Mouse (Mus musculus): ENCODE data around the gene Cfap97d1. TPM values are rescaled to one million over a fixed set of nuclear protein-coding genes. Genes with fewer than 3 reads are reported as not detected.
A peak's percentile ranks its signal among the peaks of the same experiment; 100 is the strongest.

Cfap97d1 gene
- total and polyA plus RNA-seq, 3 experiments, result not detected

DNA sequence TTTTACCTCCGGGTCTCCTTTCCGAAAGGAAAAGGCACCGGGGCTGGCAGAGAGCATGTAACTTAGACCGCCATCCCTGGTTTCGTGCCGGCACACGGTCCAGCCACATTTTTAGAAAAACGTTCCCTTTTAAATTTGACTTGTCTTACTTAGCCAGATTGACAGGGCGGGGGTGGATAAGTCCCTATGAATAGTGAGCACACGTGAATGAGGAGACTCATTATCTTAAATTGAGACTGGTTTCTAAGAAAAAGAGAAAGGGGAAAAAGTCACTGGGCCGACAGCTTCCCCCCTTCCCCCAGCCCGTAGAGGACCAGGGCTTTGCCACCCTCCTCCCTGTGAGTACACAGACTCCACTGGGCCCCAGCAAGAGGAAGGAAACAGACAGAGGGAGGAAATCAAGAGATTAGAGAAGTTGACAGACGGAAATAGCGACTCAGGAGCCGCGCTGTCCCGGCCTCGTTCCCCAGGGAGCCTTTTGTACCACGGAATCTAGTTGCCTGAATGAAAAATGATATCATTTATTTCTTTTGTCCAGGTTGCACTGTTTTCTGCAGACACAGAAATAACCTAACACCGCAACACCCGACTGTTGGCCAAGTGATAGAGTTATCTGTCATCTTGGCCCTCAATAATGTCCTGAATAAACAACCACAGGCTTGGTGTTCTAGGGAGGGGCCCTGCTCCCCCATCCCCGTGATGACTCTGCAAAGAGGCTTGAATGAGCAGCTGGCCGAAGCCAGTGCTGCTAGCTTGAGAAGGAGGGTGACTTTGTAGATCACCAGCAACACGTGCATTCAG lies 31.3 kb upstream of the Cfap97d1 start (continued):
- no peak for TF ChIP-seq ZKSCAN1 (IDR thresholded peaks at IDR 0.05; ENCODE audit: low read depth, low read length)
- TF ChIP-seq HCFC1 (IDR thresholded peaks at IDR 0.05; ENCODE audit: low read depth, low read length), result no peak
- TF ChIP-seq KAT2A (conservative IDR thresholded peaks at IDR 0.05; ENCODE audit: low read depth, low read length), result no peak
- no peak for TF ChIP-seq JUND (IDR thresholded peaks at IDR 0.05; ENCODE audit: low read depth, low read length)

DNA sequence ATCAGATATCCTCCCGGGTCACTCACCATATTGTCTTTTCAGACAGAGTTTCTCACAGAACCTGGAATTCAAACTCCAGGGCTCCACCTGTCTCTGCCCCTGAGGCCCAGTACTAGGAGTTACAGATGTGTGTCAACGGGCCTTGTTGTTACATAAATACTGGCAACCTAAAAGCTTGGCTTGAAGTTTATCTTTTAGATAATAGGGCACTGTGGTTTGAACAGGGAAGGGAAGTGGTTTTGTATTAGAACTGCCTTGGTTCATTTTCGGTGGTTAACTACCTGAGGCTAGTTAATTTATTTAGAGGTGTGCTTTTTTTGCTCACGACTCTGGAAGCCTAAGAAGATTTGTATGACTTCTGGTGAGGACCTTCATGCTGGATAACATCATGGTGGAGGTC lies 30.6 kb upstream of the Cfap97d1 start:
- peak; percentile 62 for DNase-seq (ENCODE audit: low read depth, low spot score)
- peak; percentile 81 for TF ChIP-seq GATA1 (IDR thresholded peaks at IDR 0.05; ENCODE audit: low read depth, low read length)
- TF ChIP-seq MEF2A (IDR thresholded peaks at IDR 0.05; ENCODE audit: extremely low read depth, insufficient replicate concordance, low read depth, low read length, poor library complexity, severe bottlenecking), result no peak
- no peak for TF ChIP-seq CHD1 (IDR thresholded peaks at IDR 0.05; ENCODE audit: low read depth, low read length)
- peak; percentile 67 to 72; a peak in 3 of 4 replicates for TF ChIP-seq EP300 (IDR thresholded peaks at IDR 0.05; ENCODE audit: low read depth in 1 of 2, low read length in 2 of 2)
- no peak for TF ChIP-seq SMC3 (IDR thresholded peaks at IDR 0.05; ENCODE audit: low read depth, low read length)
- TF ChIP-seq TAL1 (IDR thresholded peaks at IDR 0.05; ENCODE audit: low read length), result no peak
- TF ChIP-seq TCF12 (IDR thresholded peaks at IDR 0.05; ENCODE audit: low read depth, low read length), result peak; percentile 31
- TF ChIP-seq MAX (IDR thresholded peaks at IDR 0.05; ENCODE audit: low read length), result no peak
- no peak for TF ChIP-seq POLR2AphosphoS2 (IDR thresholded peaks at IDR 0.05; ENCODE audit: low read length)
- no peak for TF ChIP-seq ZNF384 (IDR thresholded peaks at IDR 0.05; ENCODE audit: low read depth, low read length)
- no peak for TF ChIP-seq JUND (IDR thresholded peaks at IDR 0.05; ENCODE audit: low read depth, low read length)
- peak; percentile 70 for TF ChIP-seq BHLHE40 (IDR thresholded peaks at IDR 0.05; ENCODE audit: borderline replicate concordance, low read depth, low read length)
- no peak for TF ChIP-seq MAZ (IDR thresholded peaks at IDR 0.05; ENCODE audit: low read depth, low read length)
- TF ChIP-seq NRF1 (IDR thresholded peaks at IDR 0.05; ENCODE audit: insufficient read depth, low read depth, low read length, poor library complexity, severe bottlenecking), result no peak
- no peak for TF ChIP-seq ZC3H11A (IDR thresholded peaks at IDR 0.05; ENCODE audit: low read depth, low read length)
- TF ChIP-seq USF1 (IDR thresholded peaks at IDR 0.05; ENCODE audit: low read depth, low read length), result no peak
- no peak for TF ChIP-seq ZMIZ1 (IDR thresholded peaks at IDR 0.05; ENCODE audit: low read depth, low read length)
- TF ChIP-seq SIN3A (IDR thresholded peaks at IDR 0.05; ENCODE audit: low read length), result no peak; the same call in 1 of the 2 replicates
- TF ChIP-seq TBP (IDR thresholded peaks at IDR 0.05; ENCODE audit: low read depth, low read length), result no peak
- TF ChIP-seq RAD21 (IDR thresholded peaks at IDR 0.05; ENCODE audit: low read depth, low read length), result no peak
- TF ChIP-seq ETS1 (IDR thresholded peaks at IDR 0.05; ENCODE audit: low read depth, low read length), result peak; percentile 43; the same call in 1 of the 2 replicates
- TF ChIP-seq POLR2AphosphoS5 (IDR thresholded peaks at IDR 0.05; ENCODE audit: borderline replicate concordance, low read depth, low read length), result no peak
- no peak for TF ChIP-seq CHD2 (IDR thresholded peaks at IDR 0.05; ENCODE audit: low read length)
- TF ChIP-seq MYB (IDR thresholded peaks at IDR 0.05; ENCODE audit: low read depth, low read length), result no peak; the same call in 1 of the 2 replicates
- no peak for TF ChIP-seq HCFC1 (IDR thresholded peaks at IDR 0.05; ENCODE audit: low read depth, low read length)
- no peak for TF ChIP-seq NELFE (IDR thresholded peaks at IDR 0.05; ENCODE audit: low read depth, low read length)
- no peak for TF ChIP-seq GABPA (IDR thresholded peaks at IDR 0.05; ENCODE audit: low read depth, low read length)
- no peak for TF ChIP-seq MAFK (IDR thresholded peaks at IDR 0.05; ENCODE audit: borderline replicate concordance, low read depth, low read length)
- TF ChIP-seq E2F4 (IDR thresholded peaks at IDR 0.05; ENCODE audit: borderline replicate concordance, low read depth, low read length), result no peak
- TF ChIP-seq MYC (IDR thresholded peaks at IDR 0.05; ENCODE audit: low read depth, low read length), result no peak
- TF ChIP-seq POLR2A (IDR thresholded peaks at IDR 0.05; ENCODE audit: control insufficient read depth in 1 of 2, insufficient read depth in 1 of 2, low read depth in 1 of 2, low read length in 2 of 2, poor library complexity in 1 of 2), result no peak
- peak; percentile 98 for TF ChIP-seq RCOR1 (IDR thresholded peaks at IDR 0.05; ENCODE audit: low read depth, low read length)
- peaks cover 2 to 3% of the 10 kb centered on the region in 2 experiments; a peak in 3 of 4 replicates for H3K27me3 ChIP-seq (ENCODE audit: control insufficient read depth in 1 of 2, insufficient read depth in 2 of 2, low read length in 2 of 2)

More for the DNA sequence above, 30.6 kb upstream of the Cfap97d1 start:
- no peaks in the 10 kb centered on the region for H3K9me3 ChIP-seq (replicated peaks; ENCODE audit: insufficient read depth, low read length)
- peaks cover 2 to 24% of the 10 kb centered on the region in 2 experiments; a peak in 3 of 4 replicates for H3K4me1 ChIP-seq (ENCODE audit: control insufficient read depth in 1 of 2, insufficient read depth in 2 of 2, low read length in 2 of 2)
- peak overlapping the region; percentile 32 for H3K27ac ChIP-seq (ENCODE audit: control insufficient read depth, low read depth, low read length)
- H3K9ac ChIP-seq (ENCODE audit: control insufficient read depth, low read depth, low read length, poor library complexity, severe bottlenecking), result no peak overlapping the region
- no peaks in the 10 kb centered on the region for H3K79me2 ChIP-seq (ENCODE audit: control insufficient read depth, insufficient read depth, low read length, poor library complexity)
- peaks cover 0 to 22% of the 10 kb centered on the region in 2 experiments; a peak in 2 of 4 replicates for H3K36me3 ChIP-seq (ENCODE audit: control insufficient read depth in 1 of 2, insufficient read depth in 2 of 2, low read length in 2 of 2)
- no peak overlapping the region; a peak in 1 of 4 replicates for H3K4me3 ChIP-seq (ENCODE audit: control insufficient read depth in 1 of 2, insufficient read depth in 1 of 2, low read depth in 2 of 2, low read length in 2 of 2)
